Mouse (Mus musculus) layer of hippocampus, adult 8-10 months (tissue): ENCODE results near the gene Lims1. TPM values are rescaled to one million over a fixed set of nuclear protein-coding genes. Genes with fewer than 3 reads are reported as not detected.

ENCODE experiments used
- DNase-seq, 2 experiments: peaks; one replicate each; pipeline ENCODE4 v3.0.0; 2022; ENCODE audit warnings: low spot score in 2 of 2
- total RNA-seq, 4 experiments: library from RNA; stranded (reverse); gene quantifications; 2 replicates each; pipeline ENCODE4 v1.2.4; 2022

Gene Lims1
- total RNA-seq, 4 experiments from 2014 or later, result 17.4 to 29.1 (median 23.0) TPM

GRCm38 (mm10) chr10:58343552-58343951 is 20.3 kb downstream of the Lims1 start:
- no peak for DNase-seq

- DNase-seq, result no peak
Observed at GRCm38 (mm10) chr10:58350600-58350999, 27.3 kb downstream of the Lims1 start.

- no peak for DNase-seq
Observed at GRCm38 (mm10) chr10:58351670-58352069, 28.4 kb downstream of the Lims1 start.

GRCm38 (mm10) chr10:58352364-58352763 is 29.1 kb downstream of the Lims1 start:
- DNase-seq, result no peak

- no peak for DNase-seq
Observed at GRCm38 (mm10) chr10:58354561-58354960, 31.3 kb downstream of the Lims1 start.

- no peak for DNase-seq
Observed at GRCm38 (mm10) chr10:58356460-58356859, 33.2 kb downstream of the Lims1 start.

GRCm38 (mm10) chr10:58359123-58359522 is 35.9 kb downstream of the Lims1 start:
- peak in 1 of 2 experiments; percentile 45 for DNase-seq

- no peak for DNase-seq
Observed at GRCm38 (mm10) chr10:58359952-58360351, 36.7 kb downstream of the Lims1 start.

- DNase-seq, result no peak
Observed at GRCm38 (mm10) chr10:58362745-58363144, 39.5 kb downstream of the Lims1 start.

- no peak for DNase-seq
Observed at GRCm38 (mm10) chr10:58364770-58365515, 41.7 kb downstream of the Lims1 start.

- DNase-seq, result no peak
Observed at GRCm38 (mm10) chr10:58368791-58369706, 45.8 kb downstream of the Lims1 start.

- no peak for DNase-seq
Observed at GRCm38 (mm10) chr10:58369707-58370093, 46.4 kb downstream of the Lims1 start.

GRCm38 (mm10) chr10:58370143-58370542 is 46.9 kb downstream of the Lims1 start:
- DNase-seq, result peak; percentile 33 to 46

- DNase-seq, result no peak
Observed at GRCm38 (mm10) chr10:58370559-58370958, 47.3 kb downstream of the Lims1 start.

- no peak for DNase-seq
Observed at GRCm38 (mm10) chr10:58371279-58371842, 48.1 kb downstream of the Lims1 start.

GRCm38 (mm10) chr10:58372430-58373030 is 49.3 kb downstream of the Lims1 start:
- DNase-seq, result no peak

- DNase-seq, result no peak
Observed at GRCm38 (mm10) chr10:58373829-58374228, 50.6 kb downstream of the Lims1 start.

GRCm38 (mm10) chr10:58377592-58378197 is 54.4 kb downstream of the Lims1 start:
- no peak for DNase-seq

GRCm38 (mm10) chr10:58378380-58378779 is 55.1 kb downstream of the Lims1 start:
- DNase-seq, result no peak

GRCm38 (mm10) chr10:58379699-58380098 is 56.4 kb downstream of the Lims1 start:
- DNase-seq, result no peak

- no peak for DNase-seq
Observed at GRCm38 (mm10) chr10:58381904-58382303, 58.6 kb downstream of the Lims1 start.
